Mouse (Mus musculus): ENCODE results near the gene Slc26a5. TPM values are rescaled to one million over a fixed set of nuclear protein-coding genes. Genes with fewer than 3 reads are reported as not detected.

Gene Slc26a5
- total RNA-seq, 2 experiments from 2014 or later = 0.32 to 0.47 TPM

- intact Hi-C loops (cut with DNase I) = no loop called here
- no peak for DNase-seq (ENCODE audit: extremely low spot score in 1 of 2, low spot score in 2 of 2)
Observed at GRCm38 (mm10) chr5:21826370-21826769, 39.0 kb downstream of the Slc26a5 start.

DNA sequence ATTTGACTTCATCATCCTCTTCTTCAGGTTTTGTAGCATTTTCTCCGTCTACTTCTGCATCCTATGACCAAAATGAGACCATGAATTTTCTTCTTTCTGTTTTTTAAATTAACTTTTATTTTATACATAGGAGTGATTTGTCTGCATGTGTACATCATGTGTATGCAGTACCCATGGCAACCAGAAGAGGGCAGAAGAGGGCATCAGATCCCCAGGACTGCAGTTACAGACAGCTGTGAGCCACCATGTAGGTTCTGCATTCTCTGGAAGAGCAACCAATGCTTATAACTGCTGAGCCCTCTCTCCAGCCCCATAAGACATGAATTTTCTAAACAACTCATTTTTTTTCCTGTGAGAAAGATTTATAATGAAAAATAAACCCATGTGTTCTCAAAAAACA, 51.4 kb downstream of the Slc26a5 start:
- intact Hi-C loops (cut with DNase I) = loop anchor here (10.0 kb wide), 1 partner anchor 701 kb away; no protein-coding TSS in a partner anchor
- peak; percentile 11 to 40 for DNase-seq (ENCODE audit: extremely low spot score in 1 of 2, low spot score in 2 of 2)

DNA sequence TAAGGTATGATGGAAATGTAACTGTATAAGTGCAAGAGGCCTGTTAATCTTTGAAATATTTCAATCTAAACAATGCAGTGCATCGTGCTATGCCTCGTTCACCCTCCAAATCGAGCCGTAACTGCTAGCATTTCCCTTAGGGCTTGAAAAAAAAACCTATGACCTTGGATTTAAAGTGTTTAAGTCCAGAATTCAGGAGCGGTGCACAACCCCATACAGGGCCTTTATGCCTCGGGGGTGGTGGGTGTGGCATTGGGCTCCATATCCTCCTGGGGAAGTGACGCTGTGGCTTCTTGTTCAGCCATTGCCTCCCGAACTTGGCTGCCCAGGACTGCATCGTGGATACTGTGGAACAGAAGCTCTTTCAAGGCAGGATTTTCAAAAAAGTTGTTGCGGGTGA, 54.5 kb downstream of the Slc26a5 start:
- no peak for DNase-seq (ENCODE audit: extremely low spot score in 1 of 2, low spot score in 2 of 2)
- intact Hi-C loops (cut with DNase I) = loop anchor here (10.0 kb wide), 1 partner anchor 704 kb away; no protein-coding TSS in a partner anchor

- no peak for DNase-seq (ENCODE audit: extremely low spot score in 1 of 2, low spot score in 2 of 2)
Observed at GRCm38 (mm10) chr5:21804837-21805236, 60.6 kb downstream of the Slc26a5 start.

GRCm38 (mm10) chr5:21803691-21804188, 61.7 kb downstream of the Slc26a5 start:
- intact Hi-C loops (cut with DNase I) = no loop called here
- DNase-seq (ENCODE audit: extremely low spot score in 1 of 2, low spot score in 2 of 2) = no peak

More at GRCm38 (mm10) chr5:21804837-21805236, 60.6 kb downstream of the Slc26a5 start:
- intact Hi-C loops (cut with DNase I) = no loop called here

- DNase-seq (ENCODE audit: extremely low spot score in 1 of 2, low spot score in 2 of 2) = no peak
- intact Hi-C loops (cut with DNase I) = no loop called here
Observed at GRCm38 (mm10) chr5:21802907-21803306, 62.5 kb downstream of the Slc26a5 start.

DNA sequence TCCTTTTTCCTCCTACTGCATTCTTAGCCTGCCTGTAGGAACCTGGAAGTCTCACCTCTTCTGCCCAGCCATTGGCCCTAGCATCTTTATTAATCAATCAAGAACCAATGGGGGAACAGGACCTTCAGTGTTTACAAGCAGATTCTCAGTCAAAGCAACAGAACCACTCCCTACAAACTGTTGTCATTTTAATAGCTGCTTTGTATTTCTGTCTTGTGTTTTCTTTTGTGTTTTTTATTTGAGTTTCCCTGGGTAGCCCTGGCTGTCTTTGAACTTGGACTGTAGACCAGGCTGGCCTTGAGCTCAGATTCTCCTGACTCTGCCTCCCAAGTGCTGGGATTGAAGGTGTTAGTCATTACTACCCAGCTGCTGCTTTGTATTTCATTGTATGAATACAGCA, 73.2 kb downstream of the Slc26a5 start:
- no peak for DNase-seq (ENCODE audit: extremely low spot score in 1 of 2, low spot score in 2 of 2)
- intact Hi-C loops (cut with DNase I) = no loop called here

GRCm38 (mm10) chr5:21789061-21789460, 76.3 kb downstream of the Slc26a5 start:
- intact Hi-C loops (cut with DNase I) = loop anchor here (10.0 kb wide), 1 partner anchor 726 kb away; no protein-coding TSS in a partner anchor
- no peak for DNase-seq (ENCODE audit: extremely low spot score in 1 of 2, low spot score in 2 of 2)

GRCm38 (mm10) chr5:21787186-21788105, 78.0 kb downstream of the Slc26a5 start:
- no peak for DNase-seq (ENCODE audit: extremely low spot score in 1 of 2, low spot score in 2 of 2)
- intact Hi-C loops (cut with DNase I) = loop anchor here (10.0 kb wide), 1 partner anchor 727 kb away; no protein-coding TSS in a partner anchor

DNA sequence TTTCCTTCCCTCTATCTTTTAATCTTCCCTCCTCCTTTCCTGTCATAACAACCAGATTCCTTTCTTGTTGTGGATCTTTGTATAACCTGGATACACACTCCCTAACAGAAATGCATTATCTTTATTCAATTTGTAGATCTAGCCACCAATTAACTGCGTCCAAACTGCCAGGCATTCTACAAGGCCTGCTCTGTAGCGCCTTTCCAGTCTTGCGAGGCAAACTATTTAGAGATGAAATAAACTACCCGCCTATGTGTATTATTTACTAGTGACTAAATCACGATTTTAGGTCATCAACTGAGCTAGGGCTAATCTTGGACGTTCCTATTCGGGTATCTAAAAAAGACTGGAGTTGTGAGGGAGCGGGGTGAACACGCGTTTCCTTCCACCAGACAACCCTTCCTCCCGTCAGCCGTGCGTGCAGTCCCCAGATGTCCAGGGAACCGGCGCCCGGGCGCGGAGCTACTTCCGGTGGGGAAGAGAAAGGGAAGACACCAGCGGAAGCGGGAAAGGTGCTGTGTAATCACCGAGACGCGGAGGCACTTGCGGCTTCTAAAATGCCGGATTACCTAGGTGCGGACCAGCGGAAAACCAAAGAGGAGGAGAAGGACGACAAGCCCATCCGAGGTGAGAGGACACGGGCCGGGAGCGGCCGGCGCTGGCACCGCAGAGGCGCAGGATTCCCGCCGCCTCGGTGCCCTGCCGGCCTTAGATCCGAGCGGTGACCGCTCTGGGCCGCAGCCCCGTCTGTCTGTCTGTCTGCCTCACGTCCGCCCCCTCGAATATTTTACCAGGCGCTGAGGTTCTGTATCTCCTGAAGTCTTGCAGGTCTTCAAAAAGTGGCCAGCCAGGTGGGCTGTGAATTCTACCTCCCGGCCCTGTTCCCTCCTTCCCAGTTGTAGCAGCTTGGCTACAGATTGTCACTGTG, 78.9 kb downstream of the Slc26a5 start:
- peak; percentile 92 to 94 for DNase-seq (ENCODE audit: extremely low spot score in 1 of 2, low spot score in 2 of 2)
- intact Hi-C loops (cut with DNase I) = loop anchor here (10.0 kb wide), 1 partner anchor 728 kb away; no protein-coding TSS in a partner anchor

- intact Hi-C loops (cut with DNase I) = loop anchor here (10.0 kb wide), 1 partner anchor 729 kb away; no protein-coding TSS in a partner anchor
Observed at GRCm38 (mm10) chr5:21785776-21786175, 79.6 kb downstream of the Slc26a5 start.

DNA sequence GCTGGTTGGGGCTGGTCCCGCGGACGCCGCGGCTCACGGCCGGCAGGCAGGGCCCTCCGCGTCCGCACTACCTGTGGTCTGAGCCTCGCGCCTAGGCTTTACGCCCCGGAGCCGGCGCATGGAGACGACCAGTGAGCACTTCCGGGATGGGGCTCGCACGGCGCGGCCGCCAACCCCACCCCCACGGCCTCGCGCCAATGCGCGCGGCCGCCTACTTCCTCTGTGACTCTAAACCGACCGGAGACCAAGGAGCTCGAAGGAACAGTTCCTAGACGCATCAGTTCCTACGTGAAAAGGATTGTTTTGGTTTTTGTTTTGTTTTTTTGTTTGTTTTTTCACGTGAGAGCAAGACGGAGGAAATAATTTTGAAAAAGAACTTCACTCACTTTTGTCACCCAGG, 80.4 kb downstream of the Slc26a5 start, which contains the start of the genes Dnajc2 and Psmc2:
TSS of gene Dnajc2 (minus strand) at position 199 of the 400 bp plus-strand sequence.
TSS of gene Psmc2 (plus strand) at position 231 of the 400 bp plus-strand sequence.
- DNase-seq (ENCODE audit: extremely low spot score in 1 of 2, low spot score in 2 of 2) = peak; percentile 83 to 93
- intact Hi-C loops (cut with DNase I) = loop anchor here (10.0 kb wide), 1 partner anchor 730 kb away; no protein-coding TSS in a partner anchor

More at GRCm38 (mm10) chr5:21785776-21786175, 79.6 kb downstream of the Slc26a5 start:
- DNase-seq (ENCODE audit: extremely low spot score in 1 of 2, low spot score in 2 of 2) = no peak

DNA sequence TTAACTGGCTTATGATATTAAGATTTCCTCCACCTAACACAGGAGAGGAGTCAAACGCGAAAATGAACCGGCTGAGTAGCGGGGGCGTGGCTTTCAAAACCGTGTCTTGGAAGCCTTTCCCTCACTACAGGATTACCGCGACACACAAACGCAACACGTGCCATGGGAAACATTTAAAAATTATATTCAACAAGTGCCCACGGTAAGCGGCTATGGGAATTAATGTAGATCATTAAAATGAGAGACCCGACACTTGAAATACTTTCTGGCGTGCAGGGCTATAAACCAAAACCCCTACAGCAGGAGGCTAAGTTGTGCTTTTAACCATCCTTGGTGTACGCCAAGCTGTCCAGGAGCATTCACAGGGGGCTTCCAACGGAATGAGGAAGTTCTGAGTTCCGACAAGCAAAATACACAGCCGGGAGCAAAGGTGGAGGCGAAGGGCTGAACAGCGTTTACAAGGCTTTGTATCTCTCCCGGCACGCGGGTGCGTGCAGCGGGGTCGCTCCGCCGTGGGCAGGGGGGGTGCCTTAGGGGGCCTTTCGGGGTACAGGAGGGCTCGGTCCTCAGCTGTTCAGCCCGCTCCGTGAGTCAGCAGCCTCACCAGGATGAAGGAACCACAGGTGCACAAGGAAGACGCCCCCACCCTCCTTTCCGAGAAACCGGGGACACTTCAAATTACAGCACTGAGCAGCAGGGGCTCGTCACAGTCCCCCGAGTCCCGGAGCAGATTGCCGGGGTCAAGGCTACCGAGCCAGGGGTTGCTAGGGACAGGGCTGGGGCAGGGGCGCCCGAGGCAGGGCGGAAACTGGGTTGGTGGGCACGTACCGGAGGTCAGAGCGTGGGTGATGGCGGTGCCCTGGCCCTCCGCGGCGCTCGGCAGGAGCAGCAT, 81.0 kb downstream of the Slc26a5 start:
- peak; percentile 8 to 28 for DNase-seq (ENCODE audit: extremely low spot score in 1 of 2, low spot score in 2 of 2)
- intact Hi-C loops (cut with DNase I) = loop anchor here (10.0 kb wide), 1 partner anchor 730 kb away; no protein-coding TSS in a partner anchor

- no peak for DNase-seq (ENCODE audit: extremely low spot score in 1 of 2, low spot score in 2 of 2)
- intact Hi-C loops (cut with DNase I) = no loop called here
Observed at GRCm38 (mm10) chr5:21776491-21776890, 88.9 kb downstream of the Slc26a5 start.

- intact Hi-C loops (cut with DNase I) = no loop called here
- DNase-seq (ENCODE audit: extremely low spot score in 1 of 2, low spot score in 2 of 2) = no peak
Observed at GRCm38 (mm10) chr5:21769841-21770240, 95.6 kb downstream of the Slc26a5 start.

- no peak for DNase-seq (ENCODE audit: extremely low spot score in 1 of 2, low spot score in 2 of 2)
- intact Hi-C loops (cut with DNase I) = no loop called here
Observed at GRCm38 (mm10) chr5:21768506-21768905, 96.9 kb downstream of the Slc26a5 start.
